Mouse (Mus musculus): ENCODE results near the gene Crcp. TPM values are rescaled to one million over a fixed set of nuclear protein-coding genes. Genes with fewer than 3 reads are reported as not detected.

The Crcp gene
- total and polyA plus RNA-seq, 3 experiments, result 42.3 to 63.2 (median 58.3) TPM

- H3K36me3 ChIP-seq (replicated peaks in 1 of 2; ENCODE audit: control insufficient read depth in 1 of 2, insufficient read depth in 1 of 2, low read length in 1 of 2), result peaks cover 10 to 28% of the 10 kb centered on the region in 2 experiments
- dilution Hi-C loops (cut with MboI; ENCODE audit: extremely low pct_ligation_motif_present, extremely low pct_unique_long_range_greater_than_20kb, low sequenced_read_pairs) (no loop called here), in situ Hi-C loops (cut with MboI; ENCODE audit: low pct_ligation_motif_present, low pct_unique_long_range_greater_than_20kb, low sequenced_read_pairs) (no loop called here)
- H3K4me1 ChIP-seq (ENCODE audit: control insufficient read depth in 1 of 2, insufficient read depth in 2 of 2), result peaks cover 12 to 40% of the 10 kb centered on the region in 2 experiments
- H3K27me3 ChIP-seq (replicated peaks), result no peaks in the 10 kb centered on the region
- H3K27ac ChIP-seq (ENCODE audit: insufficient read depth, low read depth), result peak overlapping the region; percentile 68
- no peak for TF ChIP-seq NRF1 (IDR thresholded peaks at IDR 0.05; ENCODE audit: low read depth, low read length)
- no peak for TF ChIP-seq JUND (conservative IDR thresholded peaks at IDR 0.05; ENCODE audit: low read depth, low read length)
- TF ChIP-seq POLR2AphosphoS2 (IDR thresholded peaks at IDR 0.05; ENCODE audit: low read depth, low read length), result no peak
- no peak for TF ChIP-seq GABPA (IDR thresholded peaks at IDR 0.05; ENCODE audit: insufficient replicate concordance, low read depth, low read length)
- TF ChIP-seq PAX5 (IDR thresholded peaks at IDR 0.05; ENCODE audit: low read length), result no peak
- 0 out of 2 replicates have a peak, but pooled peaks have one; percentile 36 for TF ChIP-seq CHD2 (IDR thresholded peaks at IDR 0.05; ENCODE audit: low read length)
- no peak for TF ChIP-seq ELF1 (IDR thresholded peaks at IDR 0.05; ENCODE audit: low read depth, low read length)
- no peak for TF ChIP-seq ZKSCAN1 (IDR thresholded peaks at IDR 0.05; ENCODE audit: borderline replicate concordance, low read depth, low read length)
- TF ChIP-seq MAFK (IDR thresholded peaks at IDR 0.05; ENCODE audit: insufficient replicate concordance, low read length), result no peak
- peak overlapping the region in 2 of 3 experiments; percentile 83 to 86 for H3K4me3 ChIP-seq (replicated peaks in 1 of 3; ENCODE audit: low read depth in 2 of 3, low read length in 2 of 3, poor library complexity in 1 of 3)
- H3K4me2 ChIP-seq (ENCODE audit: insufficient read depth, low read depth, poor library complexity, severe bottlenecking), result peak overlapping the region; percentile 41
- DNase-seq (ENCODE audit: extremely low read depth), result peak; percentile 61
- no peak overlapping the region for H3K9ac ChIP-seq (ENCODE audit: insufficient read depth, low read depth)
- H3K9me3 ChIP-seq (replicated peaks; ENCODE audit: low read length), result peaks cover 14% of the 10 kb centered on the region
- peaks cover 15% of the 10 kb centered on the region for H3K79me2 ChIP-seq (replicated peaks; ENCODE audit: control insufficient read depth, extremely low read depth, insufficient read depth, poor library complexity, severe bottlenecking)
These were observed 25.9 kb upstream of the Crcp start for GRCm38 (mm10) chr5:130003229-130003628.

GRCm38 (mm10) chr5:130007344-130007743 lies 21.7 kb upstream of the Crcp start:
- DNase-seq (ENCODE audit: extremely low read depth), result no peak
- H3K4me2 ChIP-seq (ENCODE audit: insufficient read depth, low read depth, poor library complexity, severe bottlenecking), result no peak overlapping the region
- H3K9me3 ChIP-seq (replicated peaks; ENCODE audit: low read length), result peaks cover 38% of the 10 kb centered on the region
- H3K27me3 ChIP-seq (replicated peaks), result no peaks in the 10 kb centered on the region
- dilution Hi-C loops (cut with MboI; ENCODE audit: extremely low pct_ligation_motif_present, extremely low pct_unique_long_range_greater_than_20kb, low sequenced_read_pairs), result no loop called here
- H3K9ac ChIP-seq (ENCODE audit: insufficient read depth, low read depth), result no peak overlapping the region
- no peak overlapping the region for H3K27ac ChIP-seq (ENCODE audit: insufficient read depth, low read depth)
- TF ChIP-seq ZMIZ1 (IDR thresholded peaks at IDR 0.05; ENCODE audit: low read depth, low read length), result no peak
- TF ChIP-seq CTCF (conservative IDR thresholded peaks at IDR 0.05 in 1 of 2, IDR thresholded peaks at IDR 0.05 in 1 of 2; ENCODE audit: low read depth in 2 of 2, low read length in 2 of 2), result peak; percentile 23 to 62; a peak in 2 of 4 replicates
- TF ChIP-seq RAD21 (IDR thresholded peaks at IDR 0.05; ENCODE audit: low read depth, low read length), result peak; percentile 17
- no peak for TF ChIP-seq POLR2A (IDR thresholded peaks at IDR 0.05; ENCODE audit: low read depth, low read length)
- TF ChIP-seq MYC (IDR thresholded peaks at IDR 0.05; ENCODE audit: low read depth, low read length), result 0 out of 2 replicates have a peak, but pooled peaks have one; percentile 67
- in situ Hi-C loops (cut with MboI; ENCODE audit: low pct_ligation_motif_present, low pct_unique_long_range_greater_than_20kb, low sequenced_read_pairs), result no loop called here
- no peaks in the 10 kb centered on the region for H3K79me2 ChIP-seq (replicated peaks; ENCODE audit: control insufficient read depth, extremely low read depth, insufficient read depth, poor library complexity, severe bottlenecking)
- peaks cover 13 to 28% of the 10 kb centered on the region in 2 experiments for H3K36me3 ChIP-seq (replicated peaks in 1 of 2; ENCODE audit: control insufficient read depth in 1 of 2, insufficient read depth in 1 of 2, low read length in 1 of 2)
- no peak overlapping the region for H3K4me3 ChIP-seq (replicated peaks in 1 of 3; ENCODE audit: low read depth in 2 of 3, low read length in 2 of 3, poor library complexity in 1 of 3)
- peaks cover 0 to 11% of the 10 kb centered on the region in 2 experiments; a peak in 2 of 4 replicates for H3K4me1 ChIP-seq (ENCODE audit: control insufficient read depth in 1 of 2, insufficient read depth in 2 of 2)

Data from CH12.LX (cell line).